Mouse (Mus musculus) kidney, embryonic 15.5 days (tissue): ENCODE data around the gene Ppme1. TPM values are rescaled to one million over a fixed set of nuclear protein-coding genes. Genes with fewer than 3 reads are reported as not detected.

Experiments
- ATAC-seq: fragments of 200-750 bp; cut with Nextera tagmentation; replicated peaks from 2 replicates; pipeline ENCODE4 v1.8.0; 2017; ENCODE audit warnings: moderate TSS enrichment; ENCODE audit not compliant: low FRiP score
- H3K27ac ChIP-seq: fragments of 300-500 bp; sonication (generic); 2 replicates; pipeline ENCODE4 v1.5.1; 2015; ENCODE audit warnings: mild to moderate bottlenecking, inconsistent platforms
- H3K27me3 ChIP-seq: fragments of 300-500 bp; sonication (generic); 2 replicates; pipeline ENCODE4 v1.6.1; 2015; ENCODE audit warnings: inconsistent platforms
- H3K36me3 ChIP-seq: fragments of 300-500 bp; sonication (generic); 2 replicates; pipeline ENCODE4 v1.6.1; 2015; ENCODE audit warnings: inconsistent platforms
- H3K4me1 ChIP-seq: fragments of 300-500 bp; sonication (generic); 2 replicates; pipeline ENCODE4 v1.6.1; 2015; ENCODE audit warnings: inconsistent platforms
- H3K4me2 ChIP-seq: fragments of 300-500 bp; sonication (generic); 2 replicates; pipeline ENCODE4 v1.6.1; 2015; ENCODE audit warnings: moderate library complexity, mild to moderate bottlenecking, inconsistent platforms
- H3K4me3 ChIP-seq: fragments of 300-500 bp; sonication (generic); replicated peaks from 2 replicates; pipeline ENCODE4 v1.5.1; 2015; ENCODE audit warnings: mild to moderate bottlenecking, inconsistent platforms
- H3K9ac ChIP-seq: fragments of 300-500 bp; sonication (generic); 2 replicates; pipeline ENCODE4 v1.6.1; 2015; ENCODE audit warnings: mild to moderate bottlenecking, inconsistent platforms
- H3K9me3 ChIP-seq: fragments of 300-500 bp; sonication (generic); replicated peaks from 2 replicates; pipeline ENCODE4 v1.6.1; 2016; ENCODE audit warnings: inconsistent platforms
- WGBS: fragments of 180-500 bp; shearing (Covaris S2); methylation state at CpG from one replicate; pipeline ENCODE4 v1.1.7; 2015; ENCODE audit warnings: mixed read lengths; 5-methylcytosine and 5-hydroxymethylcytosine counted together
- polyA plus RNA-seq: library from polyadenylated mRNA; unstranded; fragments of >200 nt; fragmentation: Nextera tagmentation; extraction: Ambion mirVana; gene quantifications from 2 replicates; pipeline ENCODE4 v1.2.1, GENCODE M21; 2015

The Ppme1 gene
- polyA plus RNA-seq, 1 experiment from 2014 or later, result 68.9 TPM

- H3K4me1 ChIP-seq, result no peaks in the 10 kb centered on the region
- H3K9me3 ChIP-seq, result no peaks in the 10 kb centered on the region
- no peak overlapping the region for H3K4me2 ChIP-seq
- no peak for ATAC-seq
- H3K36me3 ChIP-seq, result 0 out of 2 replicates have a peak, but pooled peaks cover 2% of the 10 kb centered on the region
- no peak overlapping the region for H3K27ac ChIP-seq
- H3K27me3 ChIP-seq, result no peaks in the 10 kb centered on the region
- WGBS, result 95% methylated on average over 5 of the region's 5 CpGs
- H3K9ac ChIP-seq, result no peak overlapping the region
- no peak overlapping the region for H3K4me3 ChIP-seq
These were observed 54.6 kb downstream of the Ppme1 start for GRCm38 (mm10) chr7:100317534-100317933.

DNA sequence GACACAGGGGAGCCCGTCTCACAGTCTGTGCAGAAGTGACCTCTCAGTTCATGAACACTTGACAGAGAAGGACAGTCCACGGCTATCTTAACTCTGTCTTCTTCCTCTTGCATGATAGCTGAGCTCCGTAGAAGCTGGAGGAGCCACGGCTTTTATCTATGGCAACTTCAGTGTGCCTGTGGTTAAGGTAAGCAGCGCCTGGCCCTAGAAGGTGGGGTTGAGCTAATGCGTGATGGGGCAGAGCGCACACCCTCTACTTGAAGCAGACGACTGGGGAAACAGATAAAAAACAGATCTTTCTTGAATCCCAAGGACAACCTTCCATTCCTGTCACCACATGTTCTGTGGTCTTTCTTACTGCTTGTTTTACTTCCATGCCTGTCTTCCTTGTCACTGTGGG is 55.2 kb downstream of the Ppme1 start:
- Histone ChIP-seq H3K4me3 (no peak overlapping the region), H3K27ac (no peak overlapping the region), H3K9me3 (no peaks in the 10 kb centered on the region), H3K36me3 (0 out of 2 replicates have a peak, but pooled peaks cover 2% of the 10 kb centered on the region), H3K9ac (no peak overlapping the region), H3K27me3 (no peaks in the 10 kb centered on the region), H3K4me2 (no peak overlapping the region), H3K4me1 (no peaks in the 10 kb centered on the region)
- WGBS, result 93% methylated on average over 8 of the region's 8 CpGs
- ATAC-seq, result no peak

- no peak overlapping the region for H3K4me2 ChIP-seq
- ATAC-seq, result no peak
- no peaks in the 10 kb centered on the region for H3K9me3 ChIP-seq
- H3K36me3 ChIP-seq, result 0 out of 2 replicates have a peak, but pooled peaks cover 2% of the 10 kb centered on the region
- H3K4me3 ChIP-seq, result no peak overlapping the region
- no peaks in the 10 kb centered on the region for H3K27me3 ChIP-seq
- H3K27ac ChIP-seq, result no peak overlapping the region
- H3K4me1 ChIP-seq, result no peaks in the 10 kb centered on the region
- WGBS, result 68% methylated on average over 4 of the region's 4 CpGs
- H3K9ac ChIP-seq, result no peak overlapping the region
These were observed 59.4 kb downstream of the Ppme1 start for GRCm38 (mm10) chr7:100312716-100313115.

GRCm38 (mm10) chr7:100310290-100310689 is 61.8 kb downstream of the Ppme1 start:
- no peaks in the 10 kb centered on the region for H3K36me3 ChIP-seq
- ATAC-seq, result no peak
- no peaks in the 10 kb centered on the region for H3K9me3 ChIP-seq
- H3K4me1 ChIP-seq, result no peaks in the 10 kb centered on the region
- no peaks in the 10 kb centered on the region for H3K27me3 ChIP-seq
- no peak overlapping the region for H3K4me3 ChIP-seq
- H3K9ac ChIP-seq, result no peak overlapping the region
- 78% methylated on average over 12 of the region's 12 CpGs for WGBS
- no peak overlapping the region for H3K27ac ChIP-seq
- H3K4me2 ChIP-seq, result no peak overlapping the region

- H3K9ac ChIP-seq, result no peak overlapping the region
- no peak for ATAC-seq
- H3K27ac ChIP-seq, result no peak overlapping the region
These were observed 62.4 kb downstream of the Ppme1 start for GRCm38 (mm10) chr7:100309679-100310078.

GRCm38 (mm10) chr7:100309216-100309615 is 62.9 kb downstream of the Ppme1 start:
- ATAC-seq, result no peak
- Histone ChIP-seq H3K4me1 (no peaks in the 10 kb centered on the region), H3K27ac (no peak overlapping the region), H3K4me3 (no peak overlapping the region), H3K9ac (no peak overlapping the region), H3K36me3 (no peaks in the 10 kb centered on the region), H3K27me3 (no peaks in the 10 kb centered on the region), H3K9me3 (no peaks in the 10 kb centered on the region), H3K4me2 (no peak overlapping the region)
- 88% methylated on average over 1 of the region's 1 CpGs for WGBS

More at GRCm38 (mm10) chr7:100309679-100310078, 62.4 kb downstream of the Ppme1 start:
- H3K4me2 ChIP-seq, result no peak overlapping the region
- H3K27me3 ChIP-seq, result no peaks in the 10 kb centered on the region
- H3K4me1 ChIP-seq, result no peaks in the 10 kb centered on the region
- H3K4me3 ChIP-seq, result no peak overlapping the region
- H3K36me3 ChIP-seq, result no peaks in the 10 kb centered on the region
- WGBS, result 63% methylated on average over 6 of the region's 6 CpGs
- no peaks in the 10 kb centered on the region for H3K9me3 ChIP-seq

DNA sequence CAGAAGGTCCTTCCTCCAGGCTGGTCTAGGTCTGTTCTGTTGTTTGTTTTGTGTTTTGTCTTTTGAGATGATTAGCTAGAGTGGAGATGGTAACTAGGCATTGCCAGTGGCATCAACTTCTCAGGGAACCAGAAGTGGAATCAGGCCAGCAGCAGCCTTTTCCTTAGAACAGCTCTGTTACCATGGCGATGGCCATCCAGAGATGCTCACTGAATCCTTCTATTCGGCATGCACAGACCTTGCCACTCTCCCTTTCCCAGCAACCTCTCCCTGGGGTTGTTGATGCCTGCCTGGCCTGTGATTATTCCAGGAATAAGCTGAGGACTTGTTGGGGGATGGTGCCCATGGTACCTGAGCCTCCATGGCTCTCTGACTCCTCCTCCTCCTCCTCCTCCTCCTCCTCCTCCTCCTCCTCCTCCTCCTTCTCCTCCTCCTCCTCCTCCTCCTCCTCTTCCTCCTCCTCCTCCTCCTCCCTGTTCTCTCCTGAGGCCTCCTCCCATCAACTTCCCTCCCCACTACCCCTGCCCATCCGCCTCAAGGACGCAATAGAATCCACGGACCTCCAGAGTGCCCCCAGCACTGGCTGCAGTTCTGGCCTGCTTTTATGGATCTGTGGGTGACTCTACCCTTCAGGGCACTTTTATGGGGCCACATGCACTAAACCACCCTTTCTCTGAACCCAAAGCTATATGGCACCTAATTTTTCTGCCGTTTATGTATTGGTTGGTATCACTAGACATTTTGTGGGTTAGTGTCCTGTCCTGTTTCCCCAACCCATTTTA is 64.0 kb downstream of the Ppme1 start:
- Histone ChIP-seq H3K9me3 (no peaks in the 10 kb centered on the region), H3K27ac (no peak overlapping the region), H3K36me3 (no peaks in the 10 kb centered on the region), H3K4me1 (no peaks in the 10 kb centered on the region), H3K9ac (no peak overlapping the region), H3K4me2 (no peak overlapping the region), H3K4me3 (no peak overlapping the region), H3K27me3 (no peaks in the 10 kb centered on the region)
- 59% methylated on average over 6 of the region's 6 CpGs for WGBS
- ATAC-seq, result no peak

DNA sequence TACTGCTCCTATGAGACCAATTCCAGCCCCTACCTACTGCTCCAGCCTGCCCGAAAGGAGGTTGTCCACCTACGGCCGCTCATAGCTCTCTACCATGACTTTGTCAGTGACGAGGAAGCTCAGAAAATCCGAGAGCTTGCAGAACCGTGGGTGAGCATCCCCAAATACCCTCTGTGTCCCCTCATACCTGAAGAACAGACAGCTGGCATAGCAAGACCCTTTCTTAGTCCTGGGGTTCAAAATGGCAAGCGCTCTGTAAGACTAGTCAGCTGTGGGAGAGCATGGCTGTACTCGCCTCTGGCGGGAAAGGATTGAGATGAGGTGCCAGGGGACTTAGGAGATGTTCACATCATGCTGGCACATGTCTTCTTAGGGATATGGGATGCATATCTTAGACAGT is 66.2 kb downstream of the Ppme1 start:
- Histone ChIP-seq H3K27ac (no peak overlapping the region), H3K9me3 (no peaks in the 10 kb centered on the region), H3K9ac (no peak overlapping the region), H3K4me3 (no peak overlapping the region), H3K4me2 (no peak overlapping the region), H3K36me3 (no peaks in the 10 kb centered on the region), H3K27me3 (no peaks in the 10 kb centered on the region), H3K4me1 (no peaks in the 10 kb centered on the region)
- no peak for ATAC-seq
- 93% methylated on average over 9 of the region's 9 CpGs for WGBS

DNA sequence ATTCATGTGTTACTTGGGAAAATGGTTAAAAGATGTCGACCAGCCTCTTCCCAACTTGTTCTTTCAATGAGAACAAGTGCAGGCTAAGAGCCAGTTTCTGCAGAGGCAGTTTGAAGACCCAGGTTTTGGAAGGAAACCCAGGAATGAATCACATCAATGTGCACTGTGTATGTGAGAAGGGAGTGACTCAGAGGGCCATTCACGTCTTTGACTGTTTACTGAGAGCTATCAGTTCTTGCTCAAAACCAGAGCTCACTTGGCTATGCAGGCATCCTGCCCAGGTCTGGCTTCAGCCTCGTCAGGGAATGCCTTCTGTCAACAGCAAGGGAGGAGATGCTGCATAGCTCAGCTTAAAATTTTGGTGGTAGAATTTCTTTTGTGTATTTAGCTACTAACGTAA is 69.8 kb downstream of the Ppme1 start:
- no peak overlapping the region for H3K4me2 ChIP-seq
- no peaks in the 10 kb centered on the region for H3K36me3 ChIP-seq
- H3K4me3 ChIP-seq, result no peak overlapping the region
- H3K27ac ChIP-seq, result no peak overlapping the region
- no peaks in the 10 kb centered on the region for H3K27me3 ChIP-seq
- no peak overlapping the region for H3K9ac ChIP-seq
- no peaks in the 10 kb centered on the region for H3K9me3 ChIP-seq
- ATAC-seq, result no peak
- peaks cover 13% of the 10 kb centered on the region for H3K4me1 ChIP-seq
- WGBS, result 64% methylated on average over 4 of the region's 4 CpGs

- Histone ChIP-seq H3K4me1 (peaks cover 13% of the 10 kb centered on the region), H3K27me3 (no peaks in the 10 kb centered on the region), H3K4me2 (no peak overlapping the region), H3K9me3 (no peaks in the 10 kb centered on the region), H3K27ac (no peak overlapping the region), H3K4me3 (no peak overlapping the region), H3K9ac (no peak overlapping the region), H3K36me3 (no peaks in the 10 kb centered on the region)
- WGBS, result 71% methylated on average over 3 of the region's 3 CpGs
- ATAC-seq, result no peak
These were observed 70.7 kb downstream of the Ppme1 start for GRCm38 (mm10) chr7:100301390-100301789.

GRCm38 (mm10) chr7:100298861-100299510 is 73.1 kb downstream of the Ppme1 start:
- Histone ChIP-seq H3K9me3 (no peaks in the 10 kb centered on the region), H3K9ac (no peak overlapping the region), H3K4me3 (no peak overlapping the region), H3K36me3 (no peaks in the 10 kb centered on the region), H3K27ac (0 out of 2 replicates have a peak overlapping the region, but pooled peaks have one; percentile 9), H3K27me3 (no peaks in the 10 kb centered on the region), H3K4me2 (peak overlapping the region; percentile 28), H3K4me1 (peaks cover 13% of the 10 kb centered on the region)
- peak; percentile 87 for ATAC-seq
- 32% methylated on average over 14 of the region's 14 CpGs for WGBS

DNA sequence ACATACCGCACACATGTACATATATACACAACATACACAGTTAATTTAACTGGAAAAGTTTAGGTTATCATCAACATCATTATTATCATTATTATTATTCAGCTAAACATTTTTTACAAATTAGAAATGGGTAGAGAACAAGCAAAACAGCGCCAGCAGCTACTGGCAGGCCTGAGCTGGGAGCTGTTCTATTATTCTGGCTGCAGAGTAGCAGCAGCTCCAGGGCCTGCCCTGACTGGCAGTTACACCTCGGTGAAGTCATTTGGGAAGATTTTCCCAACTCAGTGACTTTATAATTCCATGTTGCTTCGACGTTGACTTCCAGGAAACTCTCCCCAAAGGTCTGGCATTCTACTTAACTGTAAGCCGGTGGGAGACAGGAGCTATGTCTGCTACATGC is 75.4 kb downstream of the Ppme1 start:
- no peak for ATAC-seq

More for the DNA sequence above, 75.4 kb downstream of the Ppme1 start:
- H3K9me3 ChIP-seq, result no peaks in the 10 kb centered on the region
- no peak overlapping the region for H3K4me3 ChIP-seq
- H3K4me2 ChIP-seq, result no peak overlapping the region
- no peak overlapping the region for H3K27ac ChIP-seq
- H3K4me1 ChIP-seq, result peaks cover 13% of the 10 kb centered on the region
- H3K36me3 ChIP-seq, result no peaks in the 10 kb centered on the region
- WGBS, result 84% methylated on average over 6 of the region's 6 CpGs
- H3K9ac ChIP-seq, result no peak overlapping the region
- no peaks in the 10 kb centered on the region for H3K27me3 ChIP-seq
